Mouse (Mus musculus) forebrain, embryonic 12.5 days (tissue): ENCODE measurements around the gene Pkd1. TPM values are rescaled to one million over a fixed set of nuclear protein-coding genes. Genes with fewer than 3 reads are reported as not detected.

ENCODE experiments used
- ATAC-seq: fragments of 200-750 bp; cut with Nextera tagmentation; 2 replicates; pipeline ENCODE4 v1.8.0; 2017; ENCODE audit warnings: moderate TSS enrichment; ENCODE audit not compliant: low FRiP score
- H3K27ac ChIP-seq: fragments of 300-500 bp; sonication (generic); 2 replicates; pipeline ENCODE4 v1.5.1; 2016; ENCODE audit warnings: mild to moderate bottlenecking
- H3K27me3 ChIP-seq: fragments of 300-500 bp; sonication (generic); 2 replicates; pipeline ENCODE4 v1.6.1; 2016; ENCODE audit warnings: mild to moderate bottlenecking
- H3K36me3 ChIP-seq: fragments of 300-500 bp; sonication (generic); replicated peaks from 2 replicates; pipeline ENCODE4 v1.6.1; 2016; ENCODE audit warnings: mild to moderate bottlenecking
- H3K4me1 ChIP-seq: fragments of 300-500 bp; sonication (generic); 2 replicates; pipeline ENCODE4 v1.6.1; 2016
- H3K4me2 ChIP-seq: fragments of 300-500 bp; sonication (generic); 2 replicates; pipeline ENCODE4 v1.6.1; 2016; ENCODE audit warnings: mild to moderate bottlenecking, moderate library complexity
- H3K4me3 ChIP-seq: fragments of 300-500 bp; sonication (generic); replicated peaks from 2 replicates; pipeline ENCODE4 v1.5.1; 2016; ENCODE audit warnings: mild to moderate bottlenecking
- H3K9ac ChIP-seq: fragments of 300-500 bp; sonication (generic); 2 replicates; pipeline ENCODE4 v1.6.1; 2016; ENCODE audit warnings: mild to moderate bottlenecking
- H3K9me3 ChIP-seq: fragments of 300-500 bp; sonication (generic); 2 replicates; pipeline ENCODE4 v1.6.1; 2016
- WGBS: fragments of 180-500 bp; shearing (Covaris S2); methylation state at CpG from one replicate; pipeline ENCODE4 v1.1.7; 2016; 5-methylcytosine and 5-hydroxymethylcytosine counted together
- polyA plus RNA-seq: library from polyadenylated mRNA; unstranded; fragments of >200 nt; fragmentation: Nextera tagmentation; extraction: Ambion mirVana; gene quantifications from 2 replicates; pipeline ENCODE4 v1.2.1, GENCODE M21; 2016

Pkd1 gene
- polyA plus RNA-seq, 1 experiment from 2014 or later: 17.9 TPM

DNA sequence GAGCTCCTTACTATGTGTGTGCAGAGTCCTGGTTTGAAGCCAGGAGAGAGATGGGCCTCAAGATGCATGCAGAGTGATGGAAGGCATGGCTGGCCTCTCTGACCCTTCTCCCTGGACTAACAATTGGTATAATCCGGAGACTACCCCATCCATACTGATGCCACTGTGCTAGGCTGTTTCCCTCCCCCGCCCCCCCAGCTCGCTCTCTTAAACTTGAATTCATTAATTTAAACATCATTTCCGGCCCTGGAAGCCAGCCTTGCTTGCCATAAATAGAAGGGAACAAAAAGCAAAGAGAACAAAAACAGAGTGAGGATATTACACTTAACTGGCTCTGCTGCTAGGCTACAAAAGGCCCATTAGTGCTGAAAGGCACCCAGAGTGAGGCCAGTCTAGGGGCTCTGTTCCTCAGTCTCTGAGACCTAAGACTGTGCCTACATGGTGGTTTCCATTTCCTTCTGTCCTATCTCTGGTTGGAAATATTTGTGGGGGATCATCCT is 9.0 kb downstream of the Pkd1 start:
- peak overlapping the region; percentile 27 for H3K4me2 ChIP-seq
- H3K27me3 ChIP-seq: 0 out of 2 replicates have a peak, but pooled peaks cover 3% of the 10 kb centered on the region
- H3K27ac ChIP-seq: peak overlapping the region; percentile 84
- no peaks in the 10 kb centered on the region for H3K36me3 ChIP-seq
- peaks cover 27% of the 10 kb centered on the region for H3K4me1 ChIP-seq
- ATAC-seq: peak; percentile 72
- H3K9me3 ChIP-seq: no peaks in the 10 kb centered on the region
- 19% methylated on average over 4 of the region's 4 CpGs for WGBS
- no peak overlapping the region for H3K4me3 ChIP-seq
- H3K9ac ChIP-seq: no peak overlapping the region

DNA sequence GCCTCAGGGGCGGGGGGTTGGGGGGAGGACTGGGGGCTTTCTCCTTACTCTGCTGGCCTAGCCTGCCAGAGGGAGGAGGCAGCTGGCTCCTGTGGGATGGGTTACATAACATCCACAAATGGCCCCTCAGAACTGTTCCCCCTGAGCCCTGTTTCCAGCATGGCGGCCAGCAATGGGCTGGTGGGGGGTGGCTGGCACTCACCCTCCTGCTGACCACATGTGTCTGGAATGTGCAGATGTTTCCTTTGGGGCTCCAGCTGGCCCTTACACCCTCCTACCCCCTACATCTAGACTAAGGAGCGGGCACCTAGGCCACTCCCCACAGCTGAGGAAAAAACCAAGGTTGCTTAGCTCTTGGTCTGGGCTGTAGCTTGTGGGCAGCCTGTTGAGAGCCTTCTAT is 9.5 kb downstream of the Pkd1 start:
- H3K27ac ChIP-seq: peak overlapping the region; percentile 84
- 0 out of 2 replicates have a peak, but pooled peaks cover 3% of the 10 kb centered on the region for H3K27me3 ChIP-seq
- H3K4me2 ChIP-seq: peak overlapping the region; percentile 27
- H3K4me1 ChIP-seq: peaks cover 27% of the 10 kb centered on the region
- no peaks in the 10 kb centered on the region for H3K9me3 ChIP-seq
- no peak overlapping the region for H3K9ac ChIP-seq
- ATAC-seq: peak; percentile 63; the same call in 1 of the 2 replicates
- H3K36me3 ChIP-seq: no peaks in the 10 kb centered on the region
- H3K4me3 ChIP-seq: no peak overlapping the region
- WGBS: 45% methylated on average over 3 of the region's 3 CpGs

DNA sequence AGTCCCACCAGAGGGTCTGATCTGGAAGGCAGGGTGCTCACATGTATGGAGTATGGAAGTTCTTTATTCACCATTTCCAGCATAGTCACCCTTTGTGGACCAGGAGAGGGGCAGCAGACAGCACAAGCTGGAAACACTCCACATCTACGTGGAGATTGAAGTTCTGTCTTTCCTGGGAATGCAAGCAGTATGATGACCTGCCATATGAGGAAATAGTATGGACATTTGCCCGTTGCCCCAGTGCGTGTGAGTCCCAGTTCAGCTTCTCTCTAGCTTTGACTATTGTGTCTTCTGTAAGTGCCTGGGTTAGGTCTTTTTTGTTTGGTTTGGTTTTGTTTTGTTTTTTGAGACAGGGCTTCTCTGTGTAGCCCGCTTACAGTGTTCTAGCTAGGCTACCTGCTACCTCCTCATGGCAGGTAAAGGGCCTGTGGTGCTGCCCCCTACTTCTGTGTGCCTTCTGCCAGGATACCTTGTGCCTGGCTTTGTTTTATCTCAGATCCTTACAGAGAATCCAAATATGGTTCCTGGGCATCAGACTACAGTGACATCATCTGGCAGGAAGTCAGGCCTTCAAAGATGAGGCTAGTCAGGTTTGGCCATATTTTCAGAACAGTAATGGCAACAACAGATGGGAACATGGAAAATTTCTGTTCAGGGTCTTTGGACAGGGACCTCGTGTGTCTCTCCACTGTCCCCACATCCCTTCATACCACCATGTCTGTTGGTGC is 10.8 kb downstream of the Pkd1 start:
- Histone ChIP-seq H3K27me3 (0 out of 2 replicates have a peak, but pooled peaks cover 3% of the 10 kb centered on the region), H3K9me3 (no peaks in the 10 kb centered on the region), H3K4me1 (peaks cover 27% of the 10 kb centered on the region), H3K4me3 (no peak overlapping the region), H3K4me2 (no peak overlapping the region), H3K9ac (no peak overlapping the region), H3K36me3 (peaks cover 8% of the 10 kb centered on the region; the same call in 1 of the 2 replicates), H3K27ac (no peak overlapping the region)
- ATAC-seq: no peak
- 88% methylated on average over 5 of the region's 5 CpGs for WGBS

DNA sequence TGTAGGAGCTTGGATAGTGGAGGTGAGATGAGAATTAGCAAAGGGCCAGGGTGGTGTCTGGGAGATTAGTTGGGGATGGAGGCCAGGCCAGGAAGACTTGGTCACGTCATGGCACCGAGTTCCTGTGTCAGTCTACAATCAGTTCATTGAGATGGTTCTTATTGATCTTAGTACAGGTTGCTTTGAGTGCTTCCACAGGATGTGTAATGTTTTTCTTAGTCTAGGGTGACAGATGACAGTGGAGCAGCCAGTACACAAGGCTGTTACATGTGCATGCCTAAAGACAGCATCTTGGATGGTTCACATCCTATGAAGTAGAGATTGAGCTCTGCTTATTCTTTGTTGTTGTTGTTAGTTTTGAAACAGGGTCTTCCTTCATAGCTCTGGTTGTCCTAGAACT is 12.0 kb downstream of the Pkd1 start:
- H3K27ac ChIP-seq: no peak overlapping the region
- 90% methylated on average over 2 of the region's 2 CpGs for WGBS
- no peak overlapping the region for H3K4me3 ChIP-seq
- ATAC-seq: no peak
- no peak overlapping the region for H3K4me2 ChIP-seq
- H3K36me3 ChIP-seq: peaks cover 13% of the 10 kb centered on the region; the same call in 1 of the 2 replicates
- peaks cover 27% of the 10 kb centered on the region for H3K4me1 ChIP-seq
- no peaks in the 10 kb centered on the region for H3K9me3 ChIP-seq
- no peak overlapping the region for H3K9ac ChIP-seq
- H3K27me3 ChIP-seq: 0 out of 2 replicates have a peak, but pooled peaks cover 3% of the 10 kb centered on the region

DNA sequence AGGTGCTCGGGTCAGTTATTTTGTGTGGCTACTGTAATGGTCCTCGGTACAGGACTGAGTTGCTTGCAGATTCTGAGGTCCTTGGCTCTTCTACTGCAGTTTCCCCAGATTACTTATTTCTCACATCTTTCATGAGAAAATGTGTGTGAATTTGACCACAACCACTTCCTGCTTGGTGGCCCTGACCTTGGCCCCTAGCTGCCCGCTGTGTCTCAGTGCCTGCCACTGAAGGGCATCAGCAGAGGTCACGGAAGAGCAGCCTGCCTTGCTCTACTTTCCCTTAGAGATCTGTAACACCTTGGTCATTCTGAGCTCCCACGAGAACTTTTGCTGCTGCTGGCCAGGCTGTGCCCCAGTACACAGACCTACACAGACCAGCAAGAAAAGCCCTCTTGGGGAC is 14.0 kb downstream of the Pkd1 start:
- ATAC-seq: no peak
- H3K9ac ChIP-seq: no peak overlapping the region
- H3K4me3 ChIP-seq: no peak overlapping the region
- H3K36me3 ChIP-seq: peaks cover 22% of the 10 kb centered on the region; the same call in 1 of the 2 replicates
- no peaks in the 10 kb centered on the region for H3K27me3 ChIP-seq
- no peaks in the 10 kb centered on the region for H3K9me3 ChIP-seq
- no peak overlapping the region for H3K27ac ChIP-seq
- H3K4me1 ChIP-seq: peaks cover 10% of the 10 kb centered on the region
- 92% methylated on average over 5 of the region's 5 CpGs for WGBS
- H3K4me2 ChIP-seq: no peak overlapping the region

DNA sequence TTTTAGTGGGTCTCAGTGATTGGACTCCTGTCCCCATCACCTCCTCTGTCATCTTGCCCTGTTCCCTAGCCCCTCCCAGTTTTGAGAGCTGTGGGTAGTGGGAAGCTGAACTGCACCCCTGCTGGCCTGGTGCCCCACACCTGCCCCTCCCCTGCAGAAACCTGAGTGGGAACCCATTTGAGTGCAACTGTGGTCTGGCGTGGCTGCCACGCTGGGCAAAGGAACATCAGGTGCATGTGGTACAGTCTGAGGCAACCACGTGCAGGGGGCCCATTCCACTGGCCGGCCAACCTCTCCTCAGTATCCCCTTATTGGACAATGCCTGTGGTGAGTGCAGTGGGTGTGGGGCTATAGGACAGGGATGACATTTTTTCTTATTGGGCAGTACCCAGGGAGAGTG is 14.8 kb downstream of the Pkd1 start:
- no peak overlapping the region for H3K9ac ChIP-seq
- peaks cover 30% of the 10 kb centered on the region for H3K36me3 ChIP-seq
- WGBS: 94% methylated on average over 4 of the region's 4 CpGs
- no peak overlapping the region for H3K27ac ChIP-seq
- H3K9me3 ChIP-seq: no peaks in the 10 kb centered on the region
- no peak overlapping the region for H3K4me2 ChIP-seq
- H3K4me3 ChIP-seq: no peak overlapping the region
- peaks cover 2% of the 10 kb centered on the region for H3K4me1 ChIP-seq
- H3K27me3 ChIP-seq: no peaks in the 10 kb centered on the region
- no peak for ATAC-seq

DNA sequence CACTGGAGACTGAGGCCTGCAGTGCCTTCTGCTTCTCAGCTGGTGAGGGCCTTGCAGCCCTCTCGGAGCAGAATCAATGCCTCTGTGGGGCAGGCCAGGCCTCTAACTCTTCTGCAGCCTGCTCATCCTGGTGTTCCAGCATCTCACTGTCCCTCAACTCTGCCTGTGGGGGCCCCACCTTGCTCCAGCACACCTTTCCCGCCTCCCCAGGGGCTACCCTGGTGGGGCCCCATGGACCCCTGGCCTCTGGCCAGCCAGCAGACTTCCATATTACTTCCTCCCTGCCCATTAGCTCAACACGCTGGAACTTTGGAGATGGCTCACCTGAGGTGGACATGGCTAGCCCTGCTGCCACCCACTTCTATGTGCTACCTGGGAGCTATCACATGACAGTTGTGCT is 15.5 kb downstream of the Pkd1 start:
- no peak overlapping the region for H3K9ac ChIP-seq
- no peak for ATAC-seq
- H3K4me2 ChIP-seq: no peak overlapping the region
- WGBS: 85% methylated on average over 3 of the region's 3 CpGs
- H3K9me3 ChIP-seq: no peaks in the 10 kb centered on the region
- H3K4me1 ChIP-seq: no peaks in the 10 kb centered on the region
- H3K36me3 ChIP-seq: peaks cover 37% of the 10 kb centered on the region
- no peaks in the 10 kb centered on the region for H3K27me3 ChIP-seq
- H3K27ac ChIP-seq: no peak overlapping the region
- no peak overlapping the region for H3K4me3 ChIP-seq

DNA sequence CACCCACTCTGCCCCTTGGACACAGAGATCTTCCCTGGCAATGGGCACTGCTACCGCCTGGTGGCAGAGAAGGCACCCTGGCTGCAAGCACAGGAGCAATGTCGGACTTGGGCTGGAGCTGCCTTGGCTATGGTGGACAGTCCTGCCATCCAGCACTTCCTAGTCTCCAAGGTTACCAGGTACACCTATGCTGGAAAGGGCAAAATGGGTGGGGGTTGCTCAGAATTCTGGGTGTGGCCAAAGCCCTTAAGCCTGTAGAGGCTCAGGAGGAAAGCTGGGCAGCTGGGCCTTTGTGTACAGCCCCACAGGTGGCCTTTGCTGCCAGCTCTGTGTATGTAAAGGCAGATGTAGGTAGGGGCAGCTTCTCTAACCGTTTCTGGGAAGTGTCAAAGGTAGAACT is 16.2 kb downstream of the Pkd1 start:
- no peaks in the 10 kb centered on the region for H3K4me1 ChIP-seq
- H3K4me3 ChIP-seq: no peak overlapping the region
- no peaks in the 10 kb centered on the region for H3K9me3 ChIP-seq
- no peak for ATAC-seq
- peaks cover 44% of the 10 kb centered on the region for H3K36me3 ChIP-seq
- no peak overlapping the region for H3K9ac ChIP-seq
- H3K27ac ChIP-seq: no peak overlapping the region
- H3K4me2 ChIP-seq: no peak overlapping the region
- 64% methylated on average over 3 of the region's 3 CpGs for whole genome bisulfite sequencing
- H3K27me3 ChIP-seq: no peaks in the 10 kb centered on the region

DNA sequence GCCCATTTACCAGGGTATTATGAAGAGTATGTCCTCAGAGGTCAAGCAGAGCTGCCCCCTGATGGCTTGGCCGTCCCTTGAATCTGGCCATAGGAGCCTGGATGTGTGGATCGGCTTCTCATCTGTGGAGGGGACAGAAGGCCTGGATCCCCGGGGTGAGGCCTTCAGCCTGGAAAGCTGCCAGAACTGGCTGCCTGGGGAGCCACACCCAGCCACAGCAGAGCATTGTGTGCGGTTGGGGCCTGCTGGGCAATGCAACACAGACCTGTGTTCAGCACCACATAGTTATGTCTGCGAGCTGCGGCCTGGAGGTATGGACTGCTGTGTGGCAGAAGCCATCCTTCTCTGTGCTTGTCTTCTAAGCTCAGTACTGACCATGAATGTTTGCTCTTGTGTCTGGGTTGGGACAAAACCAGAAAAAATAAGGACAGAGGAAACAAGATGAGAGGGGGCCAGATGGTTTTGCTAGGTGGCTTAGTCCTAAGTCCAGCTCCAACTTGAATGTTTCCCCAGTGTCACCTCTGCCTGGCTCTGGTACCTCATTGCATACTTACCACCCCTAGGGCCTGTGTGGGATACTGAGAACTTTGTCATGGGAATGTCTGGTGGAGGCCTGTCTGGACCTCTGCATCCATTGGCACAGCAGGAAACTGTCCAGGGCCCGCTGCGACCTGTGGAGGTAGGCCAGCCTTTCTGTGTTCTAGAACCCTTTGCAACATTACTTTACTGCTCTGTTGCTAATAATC is 17.6 kb downstream of the Pkd1 start:
- Histone ChIP-seq H3K27ac (no peak overlapping the region), H3K9ac (no peak overlapping the region)
- 86% methylated on average over 8 of the region's 8 CpGs for WGBS

DNA sequence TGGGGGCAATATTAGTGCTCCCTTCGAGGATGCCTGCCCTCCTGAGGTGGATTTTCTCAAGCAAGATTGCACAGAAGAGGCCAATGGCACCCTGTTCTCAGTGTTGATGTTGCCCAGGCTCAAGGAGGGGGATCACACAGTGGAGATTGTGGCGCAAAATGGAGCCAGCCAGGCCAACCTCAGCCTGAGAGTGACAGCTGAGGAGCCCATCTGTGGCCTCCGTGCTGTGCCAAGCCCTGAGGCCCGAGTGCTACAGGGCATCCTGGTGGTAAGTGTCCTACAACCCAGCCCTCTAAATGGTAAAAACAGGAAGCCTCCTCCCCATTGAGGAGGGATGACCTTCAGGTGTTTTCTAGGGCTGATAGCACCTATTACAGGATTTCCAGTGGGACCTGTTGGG is 20.2 kb downstream of the Pkd1 start:
- Histone ChIP-seq H3K27ac (no peak overlapping the region), H3K4me1 (no peaks in the 10 kb centered on the region), H3K36me3 (peaks cover 81% of the 10 kb centered on the region), H3K4me3 (no peak overlapping the region), H3K9ac (no peak overlapping the region), H3K4me2 (no peak overlapping the region), H3K9me3 (no peaks in the 10 kb centered on the region), H3K27me3 (no peaks in the 10 kb centered on the region)
- no peak for ATAC-seq
- 90% methylated on average over 4 of the region's 4 CpGs for WGBS

More for the DNA sequence above, 17.6 kb downstream of the Pkd1 start:
- Histone ChIP-seq H3K27me3 (no peaks in the 10 kb centered on the region), H3K9me3 (no peaks in the 10 kb centered on the region), H3K4me1 (no peaks in the 10 kb centered on the region), H3K4me3 (no peak overlapping the region), H3K36me3 (peaks cover 58% of the 10 kb centered on the region), H3K4me2 (no peak overlapping the region)
- no peak for ATAC-seq

DNA sequence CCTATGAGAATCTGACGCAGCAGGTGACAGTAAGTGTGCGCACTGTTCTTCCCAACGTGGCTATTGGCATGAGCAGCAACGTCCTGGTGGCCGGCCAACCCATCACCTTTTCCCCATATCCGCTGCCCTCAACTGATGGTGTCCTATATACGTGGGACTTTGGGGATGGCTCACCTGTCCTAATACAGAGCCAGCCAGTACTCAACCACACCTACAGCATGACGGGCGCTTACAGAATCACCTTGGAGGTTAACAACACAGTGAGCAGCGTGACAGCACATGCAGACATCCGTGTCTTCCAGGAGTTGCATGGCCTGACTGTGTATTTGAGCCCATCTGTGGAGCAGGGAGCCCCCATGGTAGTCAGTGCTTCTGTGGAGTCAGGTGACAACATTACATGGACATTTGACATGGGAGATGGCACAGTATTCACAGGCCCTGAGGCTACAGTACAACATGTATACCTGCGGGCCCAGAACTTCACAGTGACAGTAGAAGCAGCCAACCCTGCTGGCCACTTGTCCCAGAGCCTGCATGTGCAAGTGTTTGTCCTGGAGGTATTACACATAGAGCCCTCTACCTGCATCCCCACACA is 23.1 kb downstream of the Pkd1 start:
- Histone ChIP-seq H3K4me2 (no peak overlapping the region), H3K4me3 (no peak overlapping the region), H3K27ac (no peak overlapping the region), H3K9me3 (no peaks in the 10 kb centered on the region), H3K9ac (no peak overlapping the region), H3K27me3 (no peaks in the 10 kb centered on the region), H3K4me1 (no peaks in the 10 kb centered on the region), H3K36me3 (peaks cover 83% of the 10 kb centered on the region)
- WGBS: 95% methylated on average over 12 of the region's 12 CpGs
- ATAC-seq: no peak

DNA sequence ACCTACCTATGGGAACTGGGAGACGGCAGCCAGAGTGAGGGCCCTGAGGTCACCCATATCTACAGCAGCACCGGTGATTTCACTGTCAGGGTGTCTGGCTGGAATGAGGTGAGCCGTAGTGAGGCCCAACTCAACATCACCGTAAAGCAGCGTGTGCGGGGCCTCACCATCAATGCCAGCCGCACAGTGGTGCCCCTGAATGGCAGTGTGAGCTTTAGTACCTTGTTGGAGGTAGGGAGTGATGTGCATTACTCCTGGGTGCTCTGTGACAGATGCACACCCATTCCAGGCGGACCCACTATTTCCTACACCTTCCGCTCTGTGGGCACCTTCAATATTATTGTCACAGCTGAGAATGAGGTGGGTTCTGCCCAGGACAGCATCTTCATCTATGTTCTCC is 24.2 kb downstream of the Pkd1 start:
- H3K27ac ChIP-seq: no peak overlapping the region
- H3K9ac ChIP-seq: no peak overlapping the region
- 93% methylated on average over 9 of the region's 9 CpGs for WGBS
- no peaks in the 10 kb centered on the region for H3K9me3 ChIP-seq
- no peak for ATAC-seq
- H3K4me1 ChIP-seq: no peaks in the 10 kb centered on the region
- H3K27me3 ChIP-seq: no peaks in the 10 kb centered on the region
- no peak overlapping the region for H3K4me2 ChIP-seq
- H3K36me3 ChIP-seq: peaks cover 84% of the 10 kb centered on the region
- no peak overlapping the region for H3K4me3 ChIP-seq
